Mouse (Mus musculus) liver, embryonic 13.5 days (tissue): Measurements from ENCODE around the gene Elovl6. TPM values are rescaled to one million over a fixed set of nuclear protein-coding genes. Genes with fewer than 3 reads are reported as not detected.

Experiments used
- ATAC-seq: fragments of 200-750 bp; cut with Nextera tagmentation; 2 replicates; pipeline ENCODE4 v1.8.0; 2017; ENCODE audit warnings: low read depth, mild to moderate bottlenecking, moderate number of reproducible peaks, moderate library complexity
- DNase-seq: peaks from one replicate; pipeline ENCODE4 v3.0.0; 2022
- H3K27ac ChIP-seq: fragments of 300-500 bp; sonication (generic); 2 replicates; pipeline ENCODE4 v1.5.1; 2015; ENCODE audit warnings: moderate library complexity, mild to moderate bottlenecking, inconsistent platforms
- H3K27me3 ChIP-seq: fragments of 300-500 bp; sonication (generic); 2 replicates; pipeline ENCODE4 v1.6.1; 2015; ENCODE audit warnings: mild to moderate bottlenecking, inconsistent platforms
- H3K36me3 ChIP-seq: fragments of 300-500 bp; sonication (generic); 2 replicates; pipeline ENCODE4 v1.6.1; 2015; ENCODE audit warnings: mild to moderate bottlenecking, inconsistent platforms
- H3K4me1 ChIP-seq: fragments of 300-500 bp; sonication (generic); replicated peaks from 2 replicates; pipeline ENCODE4 v1.6.1; 2015; ENCODE audit warnings: inconsistent platforms
- H3K4me2 ChIP-seq: fragments of 300-500 bp; sonication (generic); 2 replicates; pipeline ENCODE4 v1.6.1; 2015; ENCODE audit warnings: inconsistent platforms, mild to moderate bottlenecking, moderate library complexity
- H3K4me3 ChIP-seq: fragments of 300-500 bp; sonication (generic); replicated peaks from 2 replicates; pipeline ENCODE4 v1.5.1; 2015; ENCODE audit warnings: mild to moderate bottlenecking, inconsistent platforms
- H3K9ac ChIP-seq: fragments of 300-500 bp; sonication (generic); 2 replicates; pipeline ENCODE4 v1.6.1; 2015; ENCODE audit warnings: mild to moderate bottlenecking, inconsistent platforms
- H3K9me3 ChIP-seq: fragments of 300-500 bp; sonication (generic); replicated peaks from 2 replicates; pipeline ENCODE4 v1.6.1; 2016; ENCODE audit warnings: inconsistent platforms
- WGBS: fragments of 180-500 bp; shearing (Covaris S2); methylation state at CpG from one replicate; pipeline ENCODE4 v1.1.7; 2015; ENCODE audit not compliant: insufficient replicate concordance; 5-methylcytosine and 5-hydroxymethylcytosine counted together
- polyA plus RNA-seq: library from polyadenylated mRNA; unstranded; fragments of >200 nt; fragmentation: Nextera tagmentation; extraction: Ambion mirVana; gene quantifications from 2 replicates; pipeline ENCODE4 v1.2.1, GENCODE M21; 2015

Gene Elovl6
- polyA plus RNA-seq = 10.4 and 12.3 TPM in 2 replicates

DNA sequence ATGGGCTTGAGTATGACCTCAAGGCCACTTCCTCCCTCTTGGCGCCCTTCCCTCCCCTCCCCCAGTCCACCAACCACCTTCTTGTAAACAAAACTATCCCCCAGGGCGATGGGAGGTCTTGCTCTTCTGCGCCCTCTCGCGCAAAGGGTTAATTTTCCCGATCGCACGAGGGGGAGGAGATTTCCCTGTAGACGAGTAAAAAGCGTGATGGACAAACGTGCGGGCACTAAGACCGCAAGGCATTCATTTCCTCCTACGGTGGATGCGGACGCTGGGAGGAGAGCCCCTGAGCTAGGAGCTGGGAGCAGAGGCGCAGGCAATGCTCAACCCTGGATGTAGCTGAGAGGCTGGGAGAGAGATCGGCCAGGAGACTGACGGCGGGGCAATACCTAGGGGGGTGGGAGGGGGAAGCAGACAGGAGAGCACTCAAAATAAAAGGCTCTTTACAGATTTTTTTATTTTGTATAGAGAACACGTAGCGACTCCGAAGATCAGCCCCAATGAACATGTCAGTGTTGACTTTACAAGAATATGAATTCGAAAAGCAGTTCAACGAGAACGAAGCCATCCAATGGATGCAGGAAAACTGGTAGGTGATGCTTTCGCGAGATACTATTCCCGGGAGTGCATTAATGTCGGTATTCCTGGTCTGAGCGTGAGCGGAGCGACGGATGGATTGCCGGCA lies at the start of gene Elovl6:
Gene Elovl6, plus strand, starts transcription at position 176 of the 685 bp plus-strand sequence.
- Histone ChIP-seq H3K9me3 (no peaks in the 10 kb centered on the region), H3K27ac (peak within 1 kb of the TSS; percentile 74), H3K4me2 (peak within 1 kb of the TSS; percentile 93), H3K27me3 (no peaks in the 10 kb centered on the region), H3K36me3 (no peaks in the 10 kb centered on the region), H3K4me3 (peak within 1 kb of the TSS; percentile 82), H3K4me1 (peaks cover 38% of the 10 kb centered on the region), H3K9ac (peak within 1 kb of the TSS; percentile 87)
- DNase-seq (peak; percentile 47), ATAC-seq (peak; percentile 12; the same call in 1 of the 2 replicates)
- under 1% methylated on average over 35 of the region's 35 CpGs for WGBS

DNA sequence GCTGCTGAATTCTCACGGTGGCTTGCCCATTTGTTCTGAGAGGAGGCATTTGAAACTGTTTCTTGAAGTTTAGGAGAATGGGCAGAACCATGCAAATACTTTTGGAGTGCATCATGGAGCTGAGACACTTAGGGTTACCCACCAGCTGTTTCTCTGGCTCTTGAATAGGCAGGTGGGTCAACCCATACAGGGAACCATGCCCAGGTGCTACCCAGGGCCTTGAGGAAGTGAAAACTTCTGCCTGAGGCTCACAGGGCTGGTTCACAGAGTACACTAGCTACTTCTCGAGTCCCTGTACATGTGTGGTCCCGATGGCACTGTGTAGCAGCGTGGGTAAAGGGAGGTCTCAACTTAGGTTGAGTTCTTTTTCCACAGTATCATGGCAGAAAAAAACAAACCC lies 43.4 kb upstream of the Elovl6 start:
- DNase-seq (no peak), ATAC-seq (no peak)
- WGBS = 68% methylated on average over 4 of the region's 4 CpGs
- Histone ChIP-seq H3K9me3 (no peaks in the 10 kb centered on the region), H3K4me2 (no peak overlapping the region), H3K36me3 (no peaks in the 10 kb centered on the region), H3K9ac (no peak overlapping the region), H3K4me3 (no peak overlapping the region), H3K27ac (no peak overlapping the region), H3K27me3 (no peaks in the 10 kb centered on the region), H3K4me1 (no peaks in the 10 kb centered on the region)

DNA sequence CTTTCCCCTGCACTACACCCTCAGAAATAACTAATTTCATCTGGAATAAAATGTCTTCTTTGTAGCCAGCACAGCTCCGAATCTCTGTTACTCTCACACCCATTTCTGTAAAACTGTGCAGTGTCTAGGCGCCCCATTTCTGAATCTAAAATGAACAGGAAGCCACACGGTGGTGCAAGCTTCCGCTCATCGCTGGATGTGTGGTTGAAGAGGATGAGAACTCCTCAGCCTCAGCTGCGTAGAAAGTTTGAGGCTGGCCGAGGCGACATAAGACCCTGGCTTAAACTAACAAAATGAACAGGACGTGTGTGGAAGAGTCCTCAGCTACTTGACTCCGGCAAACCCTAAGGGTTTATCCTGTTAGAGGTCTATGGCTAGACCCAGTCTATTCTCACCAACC lies 38.0 kb upstream of the Elovl6 start:
- ATAC-seq (no peak), DNase-seq (no peak)
- WGBS = 50% methylated on average over 10 of the region's 10 CpGs
- no peaks in the 10 kb centered on the region for H3K4me1 ChIP-seq
- H3K27ac ChIP-seq = no peak overlapping the region
- H3K36me3 ChIP-seq = no peaks in the 10 kb centered on the region
- H3K4me2 ChIP-seq = no peak overlapping the region
- no peak overlapping the region for H3K4me3 ChIP-seq
- no peaks in the 10 kb centered on the region for H3K9me3 ChIP-seq
- H3K27me3 ChIP-seq = no peaks in the 10 kb centered on the region
- H3K9ac ChIP-seq = no peak overlapping the region

DNA sequence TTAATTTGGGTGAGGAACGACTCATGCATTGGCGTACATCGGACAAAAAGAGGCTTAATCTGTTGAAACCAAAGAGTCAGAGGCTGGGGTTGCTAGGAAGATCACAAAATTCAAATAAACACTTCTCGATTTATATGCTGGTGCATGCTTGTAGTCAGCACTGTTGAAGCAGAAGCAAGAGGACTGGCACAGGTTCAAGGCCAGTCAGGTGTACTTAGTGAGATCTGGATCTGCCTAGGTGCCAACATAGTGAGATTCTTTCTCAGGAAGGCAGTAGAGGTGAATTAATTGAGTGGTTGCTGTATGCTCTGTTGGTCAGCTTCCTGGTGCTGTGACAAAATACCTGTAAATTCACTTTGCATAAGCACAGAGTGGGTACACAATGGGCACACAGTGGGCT lies 37.4 kb upstream of the Elovl6 start:
- no peak overlapping the region for H3K9ac ChIP-seq

DNA sequence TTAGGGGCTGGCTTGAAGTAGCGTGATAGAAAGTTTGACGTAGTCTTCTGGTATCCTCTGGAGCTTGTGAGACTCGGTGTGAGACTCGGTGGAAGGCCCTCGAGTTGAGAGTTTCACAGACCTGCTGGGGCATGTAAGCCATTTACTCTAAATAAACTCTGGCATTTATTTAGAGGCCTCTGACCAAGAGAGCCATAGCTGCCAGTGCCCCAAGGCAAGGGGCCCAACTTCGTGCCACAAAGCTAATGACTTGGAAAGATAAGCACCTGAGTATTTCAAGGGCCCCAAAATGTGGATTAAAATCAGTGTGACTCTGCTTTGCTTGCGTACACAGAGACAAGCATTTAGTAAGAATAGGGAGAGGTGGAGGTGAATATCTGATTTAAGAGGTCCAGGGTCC lies 28.4 kb upstream of the Elovl6 start:
- H3K36me3 ChIP-seq = no peaks in the 10 kb centered on the region
- ATAC-seq = no peak
- H3K9ac ChIP-seq = no peak overlapping the region
- no peaks in the 10 kb centered on the region for H3K27me3 ChIP-seq
- no peaks in the 10 kb centered on the region for H3K4me1 ChIP-seq
- H3K4me2 ChIP-seq = no peak overlapping the region
- no peak for DNase-seq
- no peak overlapping the region for H3K4me3 ChIP-seq
- H3K27ac ChIP-seq = no peak overlapping the region
- WGBS = 69% methylated on average over 7 of the region's 7 CpGs
- no peaks in the 10 kb centered on the region for H3K9me3 ChIP-seq

More for the DNA sequence above, 37.4 kb upstream of the Elovl6 start:
- H3K4me3 ChIP-seq = no peak overlapping the region
- no peaks in the 10 kb centered on the region for H3K4me1 ChIP-seq
- H3K4me2 ChIP-seq = no peak overlapping the region
- H3K27ac ChIP-seq = no peak overlapping the region
- no peaks in the 10 kb centered on the region for H3K27me3 ChIP-seq
- 70% methylated on average over 4 of the region's 4 CpGs for WGBS
- DNase-seq (no peak), ATAC-seq (no peak)
- H3K9me3 ChIP-seq = no peaks in the 10 kb centered on the region
- no peaks in the 10 kb centered on the region for H3K36me3 ChIP-seq

DNA sequence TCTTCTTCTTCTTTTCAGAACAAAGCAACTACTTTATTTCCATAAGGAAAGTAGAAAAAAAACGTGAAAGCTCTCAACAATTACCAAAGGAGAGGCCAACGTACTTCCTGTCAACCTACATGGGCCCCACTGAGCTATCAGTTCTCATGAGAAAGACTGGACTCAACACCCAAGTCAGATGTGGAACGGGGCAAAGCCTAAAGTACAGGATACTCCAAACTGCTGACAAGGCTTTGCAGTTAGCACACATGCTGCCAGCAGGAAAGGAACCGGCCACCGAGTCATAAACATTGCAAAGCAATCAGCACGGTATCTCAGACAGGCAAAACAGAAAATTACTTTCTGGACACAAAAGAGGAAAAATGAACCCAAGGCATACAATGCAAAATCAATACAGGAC lies 27.2 kb upstream of the Elovl6 start:
- Histone ChIP-seq H3K4me2 (no peak overlapping the region), H3K27ac (no peak overlapping the region), H3K4me1 (no peaks in the 10 kb centered on the region), H3K27me3 (no peaks in the 10 kb centered on the region), H3K9me3 (no peaks in the 10 kb centered on the region), H3K9ac (no peak overlapping the region), H3K4me3 (no peak overlapping the region), H3K36me3 (no peaks in the 10 kb centered on the region)
- DNase-seq (no peak), ATAC-seq (no peak)
- WGBS = 43% methylated on average over 6 of the region's 6 CpGs

DNA sequence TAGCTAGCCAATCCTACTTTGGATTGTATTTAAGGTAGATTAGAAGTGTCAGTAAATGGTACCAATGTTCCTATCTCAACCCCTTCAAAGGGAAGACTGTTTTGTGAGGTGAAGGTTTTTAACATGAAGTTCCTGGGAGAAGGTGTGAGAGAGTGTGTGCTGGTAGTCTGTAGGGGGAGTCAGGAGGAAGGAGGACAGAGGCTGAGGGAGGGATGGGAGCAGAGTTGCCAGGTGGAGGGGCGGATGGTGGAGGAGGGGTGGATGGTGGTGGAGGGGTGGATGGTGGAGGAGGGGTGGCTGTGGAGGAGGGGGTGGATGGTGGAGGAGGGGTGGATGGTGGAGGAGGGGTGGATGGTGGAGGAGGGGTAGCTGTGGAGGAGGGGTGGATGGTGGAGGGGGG lies 24.4 kb upstream of the Elovl6 start:
- 75% methylated on average over 1 of the region's 1 CpGs for WGBS

DNA sequence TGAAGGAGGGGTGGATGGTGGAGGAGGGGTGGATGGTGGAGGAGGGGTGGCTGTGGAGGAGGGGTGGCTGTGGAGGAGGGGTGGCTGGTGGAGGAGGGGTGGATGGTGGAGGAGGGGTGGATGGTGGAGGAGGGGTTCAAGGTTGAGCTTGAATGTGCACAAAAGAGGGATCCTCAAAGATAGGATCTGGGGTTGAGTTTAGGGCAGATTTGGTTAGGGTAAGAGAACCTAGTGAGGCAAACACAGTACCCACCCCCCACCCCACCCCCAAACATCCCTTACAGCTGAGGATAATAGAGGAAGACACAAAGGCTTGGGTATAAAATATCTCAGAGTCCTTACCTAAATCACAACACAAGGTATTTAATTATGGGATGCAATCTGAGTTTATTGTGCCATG lies 23.6 kb upstream of the Elovl6 start:
- ATAC-seq (no peak), DNase-seq (no peak)
- H3K27ac ChIP-seq = no peak overlapping the region
- H3K27me3 ChIP-seq = no peaks in the 10 kb centered on the region
- H3K4me2 ChIP-seq = no peak overlapping the region
- no peak overlapping the region for H3K4me3 ChIP-seq
- H3K9me3 ChIP-seq = no peaks in the 10 kb centered on the region
- no peaks in the 10 kb centered on the region for H3K36me3 ChIP-seq
- no peaks in the 10 kb centered on the region for H3K4me1 ChIP-seq
- H3K9ac ChIP-seq = no peak overlapping the region

More for the DNA sequence above, 24.4 kb upstream of the Elovl6 start:
- H3K9ac ChIP-seq = no peak overlapping the region
- ATAC-seq (no peak), DNase-seq (no peak)
- H3K4me1 ChIP-seq = no peaks in the 10 kb centered on the region
- H3K9me3 ChIP-seq = no peaks in the 10 kb centered on the region
- H3K4me3 ChIP-seq = no peak overlapping the region
- no peaks in the 10 kb centered on the region for H3K27me3 ChIP-seq
- no peaks in the 10 kb centered on the region for H3K36me3 ChIP-seq
- no peak overlapping the region for H3K27ac ChIP-seq
- no peak overlapping the region for H3K4me2 ChIP-seq

DNA sequence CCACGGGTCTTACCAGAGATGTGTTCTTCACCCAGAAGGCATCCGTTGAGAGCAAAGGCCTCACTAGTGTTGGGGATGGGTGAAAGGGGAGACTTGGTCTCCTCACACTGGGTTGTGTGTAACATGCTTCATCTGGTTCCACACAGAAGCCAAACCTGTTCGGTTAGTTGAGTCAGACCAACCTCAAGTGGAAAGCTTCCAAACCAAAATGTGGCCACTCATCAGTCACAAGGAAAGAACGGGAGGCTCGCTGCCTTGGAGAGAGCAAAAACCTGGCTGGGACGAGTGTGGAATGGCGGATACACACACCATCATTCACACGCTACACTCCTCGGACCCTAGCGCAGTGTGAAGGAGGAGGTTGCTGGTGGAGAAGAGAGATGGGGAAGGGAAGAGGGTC lies 22.4 kb upstream of the Elovl6 start:
- H3K27me3 ChIP-seq = no peaks in the 10 kb centered on the region
- H3K4me2 ChIP-seq = no peak overlapping the region
- H3K9me3 ChIP-seq = no peaks in the 10 kb centered on the region
- WGBS = 77% methylated on average over 10 of the region's 10 CpGs
- no peaks in the 10 kb centered on the region for H3K4me1 ChIP-seq
- no peak overlapping the region for H3K27ac ChIP-seq
- H3K36me3 ChIP-seq = no peaks in the 10 kb centered on the region
- no peak overlapping the region for H3K9ac ChIP-seq
- H3K4me3 ChIP-seq = no peak overlapping the region
- DNase-seq (no peak), ATAC-seq (no peak)

DNA sequence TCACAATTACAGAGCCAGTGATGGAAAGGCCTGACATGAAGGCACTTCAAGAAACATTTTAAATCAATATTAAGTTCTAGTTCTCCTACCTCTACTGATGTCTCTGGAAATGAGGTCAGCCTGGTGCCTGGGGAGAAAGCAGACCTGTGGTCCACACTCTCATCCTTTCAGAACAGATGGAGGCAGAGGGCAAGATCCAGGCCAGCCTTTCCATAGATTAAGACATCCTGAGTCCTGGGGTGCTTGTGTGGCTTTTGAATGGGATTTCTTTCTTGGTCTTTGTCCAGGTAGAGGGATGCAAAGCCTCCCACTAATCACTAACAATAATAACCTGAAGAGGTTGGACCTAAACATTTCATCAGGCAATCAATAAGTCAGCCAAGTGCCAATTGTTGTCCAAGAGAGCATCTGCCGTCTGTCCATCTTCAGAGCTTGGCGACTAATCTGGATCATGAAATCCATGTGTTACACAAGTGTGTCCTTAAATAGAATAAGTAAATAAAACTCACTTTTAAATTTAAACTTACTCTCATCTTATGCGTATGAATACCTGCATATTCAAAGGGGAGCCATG lies 16.2 kb upstream of the Elovl6 start:
- Histone ChIP-seq H3K4me3 (no peak overlapping the region), H3K9me3 (no peaks in the 10 kb centered on the region), H3K36me3 (no peaks in the 10 kb centered on the region), H3K4me2 (no peak overlapping the region), H3K9ac (no peak overlapping the region), H3K27ac (no peak overlapping the region), H3K27me3 (no peaks in the 10 kb centered on the region), H3K4me1 (no peaks in the 10 kb centered on the region)
- ATAC-seq (no peak), DNase-seq (no peak)
- WGBS = 68% methylated on average over 3 of the region's 3 CpGs

DNA sequence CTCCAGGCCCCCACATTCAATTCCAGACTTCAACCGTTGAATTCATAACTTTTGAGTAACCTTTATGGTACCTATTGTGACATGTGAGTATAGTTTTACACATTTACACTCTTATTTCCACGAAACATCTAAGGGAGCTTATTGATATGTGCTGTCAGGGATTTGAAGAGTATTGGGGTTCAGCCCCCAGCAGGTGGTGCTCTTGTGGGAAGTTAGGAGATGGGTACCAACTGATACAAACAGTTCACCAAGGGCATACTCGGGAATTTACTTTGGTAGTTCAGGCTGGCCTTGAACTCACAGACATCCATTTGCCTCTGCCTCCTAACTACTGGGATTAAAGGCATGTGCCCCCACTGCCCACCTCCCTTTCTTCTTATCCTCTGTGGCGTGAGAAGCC lies 11.7 kb upstream of the Elovl6 start:
- no peak overlapping the region for H3K27ac ChIP-seq
- no peaks in the 10 kb centered on the region for H3K36me3 ChIP-seq
- WGBS = 56% methylated on average over 4 of the region's 4 CpGs
- no peaks in the 10 kb centered on the region for H3K27me3 ChIP-seq
- H3K4me1 ChIP-seq = no peaks in the 10 kb centered on the region
- no peak overlapping the region for H3K4me2 ChIP-seq
- no peak for DNase-seq
- no peaks in the 10 kb centered on the region for H3K9me3 ChIP-seq
- H3K4me3 ChIP-seq = no peak overlapping the region
- H3K9ac ChIP-seq = no peak overlapping the region
- no peak for ATAC-seq

DNA sequence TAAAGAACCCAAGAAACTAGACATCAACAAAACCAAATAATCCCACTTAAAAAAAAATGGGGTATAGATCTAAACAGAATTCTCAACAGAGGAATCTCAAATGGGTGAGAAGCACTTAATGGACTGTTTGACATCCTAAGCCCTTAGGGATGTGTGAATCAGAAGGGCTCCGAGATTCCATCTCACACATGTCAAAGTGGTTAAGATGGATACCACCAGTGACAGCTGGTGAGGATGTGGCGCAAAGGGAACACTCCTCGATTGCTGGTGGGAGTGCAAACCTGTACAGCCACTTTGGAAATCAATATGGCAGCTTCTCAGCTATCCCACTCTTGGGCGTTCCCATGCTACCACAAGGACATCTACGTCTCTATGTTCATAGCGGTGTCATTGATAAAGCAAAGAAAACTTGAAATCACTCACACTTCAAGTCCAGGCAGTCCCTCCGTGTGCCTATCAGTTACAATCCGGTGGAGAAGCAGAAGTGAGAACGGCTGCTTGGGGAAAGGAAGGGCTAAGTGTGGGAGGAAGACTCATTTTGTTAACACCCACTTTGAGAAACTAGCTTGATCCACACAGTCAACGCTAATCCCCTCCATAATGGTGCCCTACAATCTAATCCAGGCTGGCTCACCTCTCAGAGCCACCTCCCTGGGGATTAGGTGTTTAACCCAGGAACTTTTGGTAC lies 8.6 kb upstream of the Elovl6 start:
- H3K36me3 ChIP-seq = no peaks in the 10 kb centered on the region
- no peaks in the 10 kb centered on the region for H3K4me1 ChIP-seq
- H3K9me3 ChIP-seq = no peaks in the 10 kb centered on the region
- DNase-seq = no peak
- H3K27me3 ChIP-seq = no peaks in the 10 kb centered on the region
- no peak overlapping the region for H3K27ac ChIP-seq
- H3K9ac ChIP-seq = no peak overlapping the region
- ATAC-seq = no peak
- 55% methylated on average over 10 of the region's 10 CpGs for WGBS
- no peak overlapping the region for H3K4me3 ChIP-seq
- no peak overlapping the region for H3K4me2 ChIP-seq
